Mouse (Mus musculus): Measurements from ENCODE around the gene Th. TPM values are rescaled to one million over a fixed set of nuclear protein-coding genes. Genes with fewer than 3 reads are reported as not detected.
A peak's percentile ranks its signal among the peaks of the same experiment; 100 is the strongest.

The Th gene
- polyA plus RNA-seq (2015; fragmentation: Nextera tagmentation; extraction: Ambion mirVana), result 8.6 and 10.4 TPM in 2 replicates

DNA sequence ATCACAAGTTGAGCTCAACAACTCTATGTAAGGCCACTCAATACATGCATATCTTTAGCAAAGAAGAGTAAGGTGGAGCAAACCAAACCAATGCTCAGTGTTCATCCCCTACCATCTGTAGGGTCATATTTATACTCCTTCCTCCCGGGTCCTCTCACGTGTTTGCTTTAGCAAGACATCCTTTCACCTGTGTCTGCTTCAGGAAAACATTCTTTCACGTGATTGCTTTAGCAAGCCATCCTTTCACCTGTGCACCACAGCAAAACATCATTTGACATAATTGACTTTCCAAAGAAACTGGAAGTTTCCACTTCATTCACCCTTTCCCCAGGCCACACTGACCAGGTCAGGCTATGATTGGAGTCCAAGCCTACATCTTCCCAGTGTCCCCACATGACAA, at the start of gene Th:
TSS of gene Th (minus strand) at position 101 of the 400 bp plus-strand sequence.
- ATAC-seq (ENCODE audit: low FRiP score), result no peak
- H3K4me1 ChIP-seq, result no peaks in the 10 kb centered on the region
- no peak within 1 kb of the TSS for H3K27ac ChIP-seq (replicated peaks)
- no peaks in the 10 kb centered on the region for H3K36me3 ChIP-seq
- H3K9me3 ChIP-seq (replicated peaks), result no peaks in the 10 kb centered on the region
- 90% methylated on average over 3 of the region's 3 CpGs for WGBS
- no peaks in the 10 kb centered on the region for H3K27me3 ChIP-seq (replicated peaks)
- no peak within 1 kb of the TSS for H3K4me3 ChIP-seq (replicated peaks)
- no peak within 1 kb of the TSS for H3K9ac ChIP-seq (replicated peaks)
- no peak within 1 kb of the TSS for H3K4me2 ChIP-seq

DNA sequence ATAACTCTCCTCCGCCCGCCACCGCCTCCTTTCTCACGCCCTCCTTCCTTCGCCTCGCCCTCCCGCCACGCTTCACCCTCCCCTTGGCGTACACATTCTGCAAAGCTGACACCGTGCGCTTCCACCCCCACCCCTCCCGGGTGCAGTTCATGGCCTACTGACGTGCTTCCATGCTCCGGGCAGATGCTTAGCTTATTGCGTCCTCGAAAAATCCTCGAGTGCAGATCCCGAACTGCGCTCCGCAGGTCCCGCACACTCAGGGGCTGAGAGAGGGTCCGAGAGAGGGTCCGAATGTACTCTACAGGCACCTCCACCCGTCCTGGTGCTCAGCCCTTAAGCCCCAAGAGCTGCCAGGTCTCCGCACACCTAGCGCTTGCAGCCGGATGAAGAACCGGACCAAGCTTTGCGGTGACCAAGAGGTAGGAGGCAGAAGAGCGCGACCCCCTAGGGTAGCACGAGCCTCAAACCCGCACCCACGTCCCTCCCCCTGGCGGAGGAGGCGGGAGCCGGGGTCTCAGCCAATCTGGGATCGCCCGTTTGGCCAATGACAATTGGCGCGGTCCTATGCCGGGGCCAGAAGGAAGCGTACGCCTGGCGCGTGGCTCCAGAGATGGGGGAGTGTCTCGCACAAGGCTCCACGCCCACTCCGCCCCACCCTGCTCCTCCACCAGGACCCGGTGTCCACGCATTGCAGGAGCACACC, 38.0 kb upstream of the Th start, which contains the start of gene Ascl2:
TSS of gene Ascl2 (minus strand) at position 456 of the 703 bp plus-strand sequence.
- Histone ChIP-seq H3K27ac (replicated peaks) (no peak within 1 kb of the TSS), H3K9me3 (replicated peaks) (no peaks in the 10 kb centered on the region), H3K4me1 (peaks cover 26% of the 10 kb centered on the region), H3K9ac (replicated peaks) (peak within 1 kb of the TSS; percentile 48), H3K4me2 (peak within 1 kb of the TSS; percentile 99), H3K4me3 (replicated peaks) (peak within 1 kb of the TSS; percentile 52), H3K27me3 (replicated peaks) (peaks cover 84% of the 10 kb centered on the region), H3K36me3 (no peaks in the 10 kb centered on the region)
- ATAC-seq (ENCODE audit: low FRiP score), result peak; percentile 79
- under 1% methylated on average over 49 of the region's 51 CpGs for WGBS

DNA sequence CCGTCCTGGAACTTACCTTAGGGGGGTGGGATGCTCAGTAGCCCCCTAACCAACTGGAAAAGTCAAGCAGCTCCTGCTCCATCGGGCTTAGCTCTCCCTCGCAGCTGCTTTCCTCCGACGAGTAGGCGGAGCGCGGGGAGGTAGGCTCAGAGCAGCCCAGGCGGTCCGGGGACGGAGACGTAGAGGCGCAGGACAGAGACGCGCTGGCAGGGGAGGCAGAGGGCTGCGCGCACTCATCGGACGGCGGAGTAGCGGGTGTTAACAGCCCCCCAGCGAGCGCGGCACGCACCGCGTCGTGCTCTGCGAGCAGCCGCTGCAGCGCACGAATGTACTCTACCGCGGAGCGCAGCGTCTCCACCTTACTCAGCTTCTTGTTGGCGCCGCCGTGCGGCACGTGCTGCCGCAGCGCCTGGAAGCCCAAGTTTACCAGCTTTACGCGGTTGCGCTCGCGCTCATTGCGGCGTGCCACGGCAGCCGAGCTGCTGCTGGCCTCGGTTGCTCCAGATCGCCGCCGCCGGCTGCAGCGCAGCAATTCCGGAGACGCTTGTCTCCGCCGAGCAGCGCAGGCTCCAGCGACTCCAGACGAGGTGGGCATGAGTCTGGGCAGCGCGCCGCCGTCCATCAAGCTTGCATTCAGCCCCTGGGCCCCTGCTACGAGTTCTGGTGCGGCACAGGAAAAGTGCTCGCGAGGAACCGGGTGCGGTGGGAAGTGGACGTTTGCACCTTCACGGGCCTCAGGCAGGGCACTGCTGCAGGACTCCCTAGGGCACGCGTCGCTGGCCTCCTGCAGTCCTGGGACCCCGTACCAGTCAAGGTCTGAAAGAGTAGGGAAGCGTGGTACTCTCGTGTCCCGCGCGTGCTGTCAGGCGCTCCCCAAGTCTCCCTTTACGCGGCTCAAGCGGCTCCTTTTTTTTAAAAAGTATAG, 37.2 kb upstream of the Th start:
- WGBS, result under 1% methylated on average over 89 of the region's 90 CpGs

DNA sequence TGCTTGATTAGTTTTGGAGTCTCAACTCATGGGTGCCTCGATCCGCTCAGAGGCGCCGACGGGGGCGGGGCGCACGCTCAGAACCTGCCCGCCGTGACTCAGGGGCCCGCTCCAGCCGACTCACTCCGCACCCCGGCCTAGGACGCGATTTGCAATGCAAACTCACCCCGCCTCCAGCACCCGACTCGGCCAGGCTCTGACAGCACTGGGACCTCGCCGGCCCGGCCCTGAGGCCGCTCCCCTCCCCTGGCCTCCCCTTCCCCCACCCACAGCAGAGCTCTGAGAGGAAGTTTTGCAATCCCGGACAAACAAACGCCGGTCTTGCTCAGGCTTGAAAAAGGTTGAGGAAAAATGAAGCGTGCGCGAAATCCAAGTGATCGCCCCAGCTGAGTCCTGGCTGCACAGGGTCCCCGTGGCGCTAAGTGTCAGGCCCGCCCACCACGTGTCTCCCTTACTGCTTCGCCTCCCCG, 36.5 kb upstream of the Th start:
- ATAC-seq (ENCODE audit: low FRiP score), result peak; percentile 23; the same call in 1 of the 2 replicates
- peaks cover 26% of the 10 kb centered on the region for H3K4me1 ChIP-seq
- H3K4me2 ChIP-seq, result peak overlapping the region; percentile 99
- under 1% methylated on average over 36 of the region's 36 CpGs for WGBS
- H3K27ac ChIP-seq (replicated peaks), result no peak overlapping the region; the same call in 1 of the 2 replicates
- H3K4me3 ChIP-seq (replicated peaks), result peak overlapping the region; percentile 52
- H3K36me3 ChIP-seq, result no peaks in the 10 kb centered on the region
- no peaks in the 10 kb centered on the region for H3K9me3 ChIP-seq (replicated peaks)
- peaks cover 84% of the 10 kb centered on the region for H3K27me3 ChIP-seq (replicated peaks)
- H3K9ac ChIP-seq (replicated peaks), result peak overlapping the region; percentile 48

More for the DNA sequence above, 37.2 kb upstream of the Th start:
- Histone ChIP-seq H3K9ac (replicated peaks) (peak overlapping the region; percentile 48), H3K27me3 (replicated peaks) (peaks cover 85% of the 10 kb centered on the region), H3K4me2 (peak overlapping the region; percentile 99), H3K9me3 (replicated peaks) (no peaks in the 10 kb centered on the region), H3K4me3 (replicated peaks) (peak overlapping the region; percentile 52), H3K36me3 (no peaks in the 10 kb centered on the region), H3K4me1 (peaks cover 26% of the 10 kb centered on the region), H3K27ac (replicated peaks) (no peak overlapping the region; the same call in 1 of the 2 replicates)
- ATAC-seq (ENCODE audit: low FRiP score), result peak; percentile 89

DNA sequence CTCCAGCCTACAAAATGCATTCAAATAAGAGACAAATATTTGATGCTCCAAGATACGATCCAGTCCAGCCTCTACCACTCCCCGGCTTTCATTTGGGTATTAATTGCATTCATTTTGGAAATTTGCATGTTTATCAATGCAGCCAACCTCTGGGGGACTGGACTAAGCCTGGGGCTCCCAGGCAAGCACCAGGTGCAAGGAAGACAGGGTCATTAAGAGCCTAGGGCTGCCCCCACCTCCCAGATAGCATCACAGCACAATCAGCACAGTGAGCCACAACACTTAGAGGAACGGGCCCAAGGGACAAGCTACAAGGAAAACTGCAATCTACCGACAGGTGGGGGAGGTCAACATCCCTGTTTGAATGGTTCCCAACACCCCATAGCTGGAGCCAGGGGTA, 28.8 kb upstream of the Th start:
- no peak overlapping the region for H3K4me3 ChIP-seq (replicated peaks)
- no peak overlapping the region for H3K9ac ChIP-seq (replicated peaks)
- H3K27me3 ChIP-seq (replicated peaks), result peaks cover 7% of the 10 kb centered on the region
- no peaks in the 10 kb centered on the region for H3K4me1 ChIP-seq
- no peaks in the 10 kb centered on the region for H3K36me3 ChIP-seq
- 50% methylated on average over 4 of the region's 4 CpGs for WGBS
- ATAC-seq (ENCODE audit: low FRiP score), result no peak
- no peaks in the 10 kb centered on the region for H3K9me3 ChIP-seq (replicated peaks)
- H3K4me2 ChIP-seq, result no peak overlapping the region
- H3K27ac ChIP-seq (replicated peaks), result no peak overlapping the region

DNA sequence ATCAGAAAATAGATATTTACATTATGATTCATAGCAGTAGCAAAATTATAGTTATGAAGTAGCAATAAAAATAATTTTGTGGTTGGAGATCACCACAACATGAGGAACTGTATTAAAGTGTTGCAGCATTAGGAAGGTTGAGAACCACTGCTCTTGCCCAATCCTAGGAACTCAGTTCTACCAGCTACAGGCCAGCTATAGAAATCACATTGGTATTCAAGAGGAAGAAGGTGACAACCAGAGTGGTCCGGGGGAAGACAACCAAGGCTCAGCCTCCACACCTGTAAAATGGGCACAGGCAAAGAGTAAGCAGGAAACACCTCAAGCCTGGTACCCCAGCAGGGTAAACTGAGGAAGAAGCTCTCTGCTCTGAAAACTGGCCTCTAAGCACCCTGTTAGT, 27.9 kb upstream of the Th start:
- H3K4me3 ChIP-seq (replicated peaks), result no peak overlapping the region
- no peaks in the 10 kb centered on the region; the same call in 1 of the 2 replicates for H3K27me3 ChIP-seq (replicated peaks)
- no peak overlapping the region for H3K9ac ChIP-seq (replicated peaks)
- ATAC-seq (ENCODE audit: low FRiP score), result no peak
- H3K36me3 ChIP-seq, result no peaks in the 10 kb centered on the region
- WGBS, result 93% methylated on average over 1 of the region's 1 CpGs
- no peak overlapping the region for H3K4me2 ChIP-seq
- H3K9me3 ChIP-seq (replicated peaks), result no peaks in the 10 kb centered on the region
- no peaks in the 10 kb centered on the region for H3K4me1 ChIP-seq
- H3K27ac ChIP-seq (replicated peaks), result no peak overlapping the region

DNA sequence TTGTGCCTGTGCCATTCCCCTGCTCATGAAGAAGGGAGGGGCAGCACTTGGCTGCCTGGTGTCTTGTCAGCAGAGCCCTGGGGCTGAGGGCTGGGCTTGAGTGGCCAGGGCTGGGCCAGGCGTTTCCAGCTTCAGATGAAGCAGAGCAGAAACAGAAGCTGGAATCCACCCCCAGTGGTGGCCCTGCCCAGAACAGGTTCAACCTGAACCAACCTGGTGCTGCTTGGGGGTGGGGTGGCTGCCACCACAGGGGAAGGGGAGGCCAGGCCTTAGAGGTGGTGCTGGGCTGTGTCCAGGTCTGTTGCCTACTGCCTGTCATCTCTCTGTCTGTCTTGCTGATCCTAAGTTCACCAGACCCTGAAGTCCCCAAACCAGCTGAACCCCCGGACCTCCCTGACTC, 25.1 kb upstream of the Th start:
- Histone ChIP-seq H3K4me3 (replicated peaks) (no peak overlapping the region), H3K27me3 (replicated peaks) (no peaks in the 10 kb centered on the region; the same call in 1 of the 2 replicates), H3K36me3 (no peaks in the 10 kb centered on the region), H3K4me1 (no peaks in the 10 kb centered on the region), H3K9me3 (replicated peaks) (no peaks in the 10 kb centered on the region), H3K9ac (replicated peaks) (no peak overlapping the region), H3K4me2 (no peak overlapping the region), H3K27ac (replicated peaks) (no peak overlapping the region)
- WGBS, result 86% methylated on average over 2 of the region's 2 CpGs
- no peak for ATAC-seq (ENCODE audit: low FRiP score)

DNA sequence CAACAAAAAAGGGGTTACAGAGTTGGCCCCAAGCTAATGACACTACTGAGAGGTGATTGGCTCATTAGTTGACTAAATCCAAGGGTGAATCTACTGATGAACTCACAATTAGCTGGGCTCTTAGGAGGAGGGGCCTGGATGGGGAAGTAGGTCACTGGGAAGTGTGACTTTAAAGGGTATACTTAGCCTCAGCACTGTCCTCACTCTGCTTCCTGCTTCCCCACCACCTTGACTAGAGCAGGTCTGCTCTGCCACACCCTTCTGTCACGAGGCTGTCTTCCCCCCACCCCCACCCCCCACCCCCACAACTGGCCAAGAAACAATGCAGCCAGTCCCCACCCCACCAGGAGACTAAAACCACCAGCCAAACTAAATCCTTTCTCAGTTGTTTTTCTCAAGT, 18.6 kb upstream of the Th start:
- Histone ChIP-seq H3K4me1 (no peaks in the 10 kb centered on the region), H3K27ac (replicated peaks) (no peak overlapping the region), H3K27me3 (replicated peaks) (0 out of 2 replicates have a peak, but pooled peaks cover 5% of the 10 kb centered on the region), H3K9ac (replicated peaks) (no peak overlapping the region), H3K9me3 (replicated peaks) (no peaks in the 10 kb centered on the region), H3K4me3 (replicated peaks) (no peak overlapping the region), H3K4me2 (no peak overlapping the region), H3K36me3 (no peaks in the 10 kb centered on the region)
- WGBS, result 10% methylated on average over 1 of the region's 1 CpGs
- no peak for ATAC-seq (ENCODE audit: low FRiP score)

DNA sequence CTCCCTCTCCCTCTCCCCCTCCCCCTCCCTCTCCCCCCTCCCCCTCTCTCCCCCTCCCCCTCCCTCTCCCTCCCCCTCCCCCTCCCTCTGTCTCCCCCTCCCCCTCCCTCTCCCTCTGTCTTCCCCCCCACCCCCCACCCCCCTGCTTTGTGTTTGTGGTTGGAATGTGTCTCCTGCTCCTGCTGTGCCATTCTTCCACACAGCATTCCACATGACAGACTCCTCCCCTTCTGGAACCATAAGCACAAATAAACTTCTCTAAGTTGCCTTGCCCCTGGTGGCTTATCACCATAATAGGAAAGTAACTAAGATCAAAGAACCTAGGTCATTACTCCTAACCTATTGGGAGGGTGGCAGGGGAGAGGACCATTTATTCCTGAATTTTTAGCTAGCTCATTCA, 6.7 kb upstream of the Th start:
- ATAC-seq (ENCODE audit: low FRiP score), result no peak
- Histone ChIP-seq H3K9me3 (replicated peaks) (no peaks in the 10 kb centered on the region), H3K4me2 (no peak overlapping the region), H3K36me3 (no peaks in the 10 kb centered on the region), H3K27me3 (replicated peaks) (no peaks in the 10 kb centered on the region), H3K27ac (replicated peaks) (no peak overlapping the region), H3K4me1 (no peaks in the 10 kb centered on the region), H3K9ac (replicated peaks) (no peak overlapping the region), H3K4me3 (replicated peaks) (no peak overlapping the region)

DNA sequence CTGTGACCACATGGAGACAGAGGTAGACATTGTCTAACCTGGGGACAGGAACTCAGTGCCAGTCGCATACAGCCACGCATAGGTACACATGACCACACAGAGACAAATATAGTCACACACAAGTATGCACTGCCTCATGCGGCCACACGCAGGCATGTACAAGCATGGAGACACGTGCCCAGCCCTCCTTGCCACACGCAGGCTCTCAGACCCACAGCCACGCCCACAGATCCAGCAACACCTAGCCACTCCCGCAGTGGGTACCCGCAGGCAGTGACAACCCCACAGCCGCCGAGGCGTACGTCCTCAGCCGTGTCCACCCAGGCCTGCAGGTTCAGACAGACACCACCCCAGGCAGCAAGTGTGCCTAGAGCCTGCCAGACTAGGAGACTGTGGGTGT, 4.8 kb upstream of the Th start:
- WGBS, result 93% methylated on average over 14 of the region's 14 CpGs
- H3K4me2 ChIP-seq, result no peak overlapping the region
- no peak overlapping the region for H3K27ac ChIP-seq (replicated peaks)
- H3K27me3 ChIP-seq (replicated peaks), result no peaks in the 10 kb centered on the region
- H3K9ac ChIP-seq (replicated peaks), result no peak overlapping the region
- ATAC-seq (ENCODE audit: low FRiP score), result no peak
- H3K4me1 ChIP-seq, result no peaks in the 10 kb centered on the region
- no peaks in the 10 kb centered on the region for H3K36me3 ChIP-seq
- no peaks in the 10 kb centered on the region for H3K9me3 ChIP-seq (replicated peaks)
- no peak overlapping the region for H3K4me3 ChIP-seq (replicated peaks)

DNA sequence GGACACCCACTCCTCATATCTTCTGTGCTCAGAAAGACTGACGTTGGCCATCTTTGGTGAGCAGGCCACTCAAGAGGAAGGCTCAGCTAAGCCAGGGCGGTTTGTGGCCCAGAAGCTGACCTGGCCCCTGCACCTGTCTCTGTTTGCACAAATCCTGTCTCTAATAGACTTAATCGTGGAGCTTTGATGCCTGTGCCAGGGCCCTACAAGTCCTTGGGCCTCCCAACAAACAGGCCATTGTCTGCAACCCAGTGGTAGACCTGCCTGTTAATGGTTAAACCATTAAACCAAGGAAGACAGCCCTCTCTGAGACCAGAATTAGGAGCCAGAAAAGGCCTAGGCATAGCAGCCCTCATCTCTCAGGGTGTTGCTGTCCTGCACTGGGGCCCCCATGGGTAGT, 1.5 kb upstream of the Th start:
- no peak for ATAC-seq (ENCODE audit: low FRiP score)
- 64% methylated on average over 3 of the region's 3 CpGs for WGBS

More for the DNA sequence above, 1.5 kb upstream of the Th start:
- no peak overlapping the region for H3K4me3 ChIP-seq (replicated peaks)
- H3K27me3 ChIP-seq (replicated peaks), result no peaks in the 10 kb centered on the region
- no peaks in the 10 kb centered on the region for H3K4me1 ChIP-seq
- no peaks in the 10 kb centered on the region for H3K36me3 ChIP-seq
- no peak overlapping the region for H3K4me2 ChIP-seq
- H3K27ac ChIP-seq (replicated peaks), result no peak overlapping the region
- no peak overlapping the region for H3K9ac ChIP-seq (replicated peaks)
- H3K9me3 ChIP-seq (replicated peaks), result no peaks in the 10 kb centered on the region
